Mouse (Mus musculus): Measurements from ENCODE around the gene Mef2b.
A peak's percentile ranks its signal among the peaks of the same experiment; 100 is the strongest.
"Not testable (repeated sequence)": the region's sequence is repeated elsewhere in the genome, so short reads cannot be mapped to it uniquely, and the experiment has no call there.

Mef2b gene

DNA sequence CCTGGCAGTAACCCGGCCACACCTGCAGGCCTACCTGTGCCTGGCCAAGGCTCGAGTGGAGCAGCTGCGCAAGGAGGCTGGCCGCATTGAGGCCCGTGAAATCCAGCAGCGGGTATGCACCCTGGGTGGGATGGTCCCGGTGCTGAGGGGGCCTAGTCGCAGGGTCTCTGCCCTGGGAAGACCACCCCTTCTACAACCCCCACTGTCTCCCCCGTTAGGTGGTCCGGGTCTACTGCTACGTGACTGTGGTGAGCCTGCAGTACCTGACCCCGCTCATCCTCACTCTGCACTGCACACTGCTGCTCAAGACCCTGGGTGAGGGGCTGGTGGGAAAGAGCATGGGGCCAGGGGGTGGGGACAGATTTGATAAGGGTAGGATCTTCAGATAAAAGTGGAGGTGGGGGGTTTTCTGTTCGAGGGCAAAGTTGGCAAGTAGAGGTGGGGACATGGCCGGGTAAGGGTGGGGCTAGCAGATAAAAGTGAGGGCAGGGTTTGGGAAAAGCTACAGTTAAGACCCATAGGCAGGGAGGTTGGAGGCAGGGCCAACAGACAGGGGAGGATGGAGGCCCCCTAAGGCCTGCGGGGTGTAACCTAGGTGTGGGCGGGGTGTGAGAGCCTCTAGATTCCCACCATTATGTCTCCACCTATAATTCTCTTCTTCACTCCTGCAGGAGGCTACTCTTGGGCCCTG is 41.8 kb downstream of the Mef2b start:
- peak in 1 of 2 experiments; percentile 15 for DNase-seq

DNA sequence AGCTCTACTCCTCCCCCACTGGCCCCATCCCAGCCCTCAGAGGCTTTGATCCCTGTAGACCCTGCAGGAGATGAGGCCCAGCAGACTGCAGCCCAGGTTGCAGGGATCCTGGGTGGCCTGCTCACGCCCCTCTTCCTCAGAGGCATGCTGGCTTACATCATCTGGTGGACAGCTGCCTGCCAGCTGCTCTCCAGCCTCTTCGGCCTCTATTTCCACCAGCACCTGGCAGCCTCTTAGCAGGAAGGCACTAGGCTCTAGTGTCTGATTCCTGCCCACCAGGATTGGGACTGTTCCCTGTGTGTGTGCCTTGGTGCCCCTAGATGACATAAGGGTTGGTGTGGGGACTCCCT is 42.4 kb downstream of the Mef2b start:
- peak in 1 of 2 experiments; percentile 15 for DNase-seq

DNA sequence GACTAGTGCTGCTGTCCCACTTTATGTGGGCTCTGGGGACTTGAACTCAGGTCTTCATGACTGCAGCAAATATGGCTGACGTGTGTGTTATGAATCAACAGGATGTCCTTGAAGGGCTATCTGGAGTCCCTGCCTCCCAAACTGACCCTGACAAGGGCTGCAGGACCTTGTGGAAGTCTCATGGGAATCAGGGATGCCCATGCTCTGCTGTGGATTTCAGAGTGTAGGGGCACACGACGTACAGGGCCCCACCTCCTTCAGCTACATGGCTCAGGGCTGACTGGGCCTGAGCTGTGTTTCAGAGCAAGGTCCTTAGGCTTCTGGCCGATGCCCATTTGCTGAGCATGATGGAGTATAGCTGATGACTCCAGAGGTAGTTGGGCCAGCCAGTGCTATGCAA is 43.7 kb downstream of the Mef2b start:
- DNase-seq = no peak

DNA sequence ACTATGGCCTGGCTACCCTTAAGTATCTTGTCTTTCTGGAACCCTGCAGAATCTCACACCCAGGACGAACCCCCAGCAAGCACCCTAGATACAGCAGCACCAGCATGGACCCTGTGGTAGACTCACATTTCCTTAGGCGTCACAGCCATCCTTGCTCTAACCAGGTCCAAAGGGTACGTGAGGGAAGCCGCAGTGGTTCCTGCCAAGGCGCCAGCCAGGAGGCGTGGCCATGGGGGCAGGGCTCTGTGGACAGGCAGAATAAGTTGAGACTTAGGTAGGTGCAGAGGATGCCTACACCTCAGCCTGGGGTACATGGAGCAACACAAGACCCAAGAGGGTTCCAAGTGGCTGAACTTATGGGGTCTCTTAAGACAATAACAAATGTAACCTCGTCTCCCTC is 49.2 kb downstream of the Mef2b start:
- DNase-seq = peak; percentile 93 to 94

DNA sequence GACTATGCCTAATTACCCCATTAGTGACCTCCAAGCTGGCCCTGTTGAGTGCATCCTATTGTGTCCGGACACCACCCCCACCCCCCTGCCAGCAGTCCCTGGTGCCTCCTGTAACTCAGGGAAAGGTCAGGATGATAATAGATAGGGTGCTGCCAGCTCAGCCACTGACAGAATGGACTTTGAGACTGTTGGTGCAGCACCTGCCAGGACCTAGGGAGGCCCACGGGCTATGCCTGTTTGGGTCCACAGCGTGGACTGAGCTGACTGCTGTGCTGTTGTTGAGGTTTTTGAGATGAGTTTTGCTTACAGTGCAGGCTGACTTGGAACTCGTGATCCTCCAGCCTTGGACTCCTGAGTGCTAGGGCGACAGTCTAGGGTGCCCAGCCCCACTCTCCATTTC is 53.7 kb downstream of the Mef2b start:
- peak; percentile 76 to 89 for DNase-seq

DNA sequence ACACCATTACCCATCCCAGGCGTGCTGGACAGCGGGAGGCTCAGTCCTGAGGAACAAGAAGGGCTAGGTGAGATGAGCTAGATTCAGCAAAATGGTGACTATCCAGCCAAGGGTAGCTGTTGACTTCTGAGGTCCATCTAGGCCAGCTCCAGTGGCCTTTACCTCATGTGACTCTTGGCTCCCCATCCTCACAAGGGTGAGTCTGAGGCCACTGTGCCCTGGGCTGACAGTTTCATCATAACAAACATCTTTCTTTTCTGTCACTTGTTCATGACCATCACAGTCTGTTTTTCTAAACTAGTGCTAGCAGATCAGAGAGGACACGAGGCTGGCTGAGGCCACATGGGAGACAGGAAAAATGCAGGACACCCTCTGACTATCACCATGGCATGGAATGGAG is 54.7 kb downstream of the Mef2b start:
- peak in 1 of 2 experiments; percentile 42 for DNase-seq

DNA sequence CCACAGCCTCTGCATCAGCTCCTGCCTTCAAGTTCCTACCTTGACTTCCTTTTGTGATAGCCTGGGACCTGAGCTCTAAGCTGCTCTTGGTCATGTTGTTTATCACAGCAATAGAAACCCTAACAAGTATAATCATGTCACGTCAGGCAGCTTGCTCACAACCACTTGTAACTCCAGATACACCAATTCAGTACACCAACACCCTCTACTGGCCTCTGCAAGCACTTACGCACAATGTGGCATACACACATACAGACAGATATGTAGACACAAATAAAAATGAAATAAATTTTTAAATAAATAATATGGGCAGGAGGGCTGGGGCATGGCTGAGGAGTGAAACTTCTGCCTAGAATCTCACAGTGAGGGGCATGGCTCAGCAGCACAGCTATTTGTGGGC is 56.3 kb downstream of the Mef2b start:
- no peak for DNase-seq

DNA sequence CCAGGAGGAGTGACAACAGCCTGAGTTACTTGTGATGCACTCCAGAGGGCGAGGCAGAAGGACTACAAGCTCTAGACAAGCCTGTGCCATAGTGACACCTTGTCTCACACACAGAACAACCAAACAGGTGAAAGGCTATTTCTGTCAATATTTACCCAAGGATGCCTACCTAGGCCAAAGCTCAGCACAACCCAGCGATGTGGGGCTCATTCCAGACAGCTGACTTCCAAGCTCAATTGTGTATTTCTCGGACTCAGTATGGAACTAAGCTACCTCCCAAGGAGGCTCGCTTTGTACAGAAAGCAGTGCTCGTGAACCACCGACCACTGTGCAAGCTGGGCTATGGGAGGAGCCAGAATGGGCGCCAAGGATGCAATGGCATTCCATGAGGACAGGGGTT is 58.1 kb downstream of the Mef2b start:
- DNase-seq = peak; percentile 54 to 79

DNA sequence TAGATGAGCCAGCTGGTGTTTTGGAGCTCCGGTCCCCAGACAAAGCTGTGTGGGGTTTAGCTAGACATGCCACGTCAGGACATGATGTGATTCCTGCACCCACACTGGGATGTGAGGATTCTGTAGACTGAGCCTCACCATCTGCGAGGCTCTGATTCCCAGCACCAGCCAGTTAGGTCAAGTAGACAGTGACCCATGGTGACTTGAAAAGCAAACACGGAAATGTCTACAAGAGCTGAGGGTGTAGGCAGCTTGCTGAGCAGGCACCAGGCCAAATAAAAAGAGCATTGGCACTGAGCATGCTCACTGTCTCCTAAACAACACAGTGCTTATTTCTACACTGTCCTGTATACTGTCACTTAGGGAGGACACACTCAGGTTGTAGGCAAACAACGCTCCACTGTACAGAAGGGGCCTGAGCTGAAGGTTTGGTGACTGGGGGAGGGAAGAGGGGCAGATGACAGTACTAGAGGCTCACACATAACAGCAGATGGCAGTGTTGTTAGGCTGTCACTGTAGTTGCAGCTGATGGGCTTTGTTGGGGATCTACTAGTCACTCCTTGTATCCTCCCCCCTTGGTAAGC is 60.7 kb downstream of the Mef2b start:
- peak; percentile 61 to 65 for DNase-seq

DNA sequence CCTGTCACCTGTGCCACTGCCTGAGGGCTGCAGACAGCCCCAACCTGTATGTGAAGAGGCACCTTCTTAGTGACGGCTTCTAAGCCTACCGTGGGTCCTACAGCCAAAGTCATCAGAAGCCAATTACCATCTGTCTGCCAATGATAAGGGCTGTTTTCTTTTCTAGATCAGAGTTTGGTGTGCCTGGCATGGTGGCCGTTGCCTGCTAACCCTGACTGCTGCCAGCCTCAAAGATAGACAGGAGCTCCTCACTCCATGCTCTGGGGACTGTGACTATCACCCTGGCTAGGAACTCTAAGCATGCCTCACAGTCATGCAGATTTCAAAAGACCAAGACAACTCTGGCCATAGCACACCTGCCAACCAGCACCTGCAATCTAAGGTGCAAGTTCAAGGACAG is 61.9 kb downstream of the Mef2b start:
- DNase-seq = no peak

DNA sequence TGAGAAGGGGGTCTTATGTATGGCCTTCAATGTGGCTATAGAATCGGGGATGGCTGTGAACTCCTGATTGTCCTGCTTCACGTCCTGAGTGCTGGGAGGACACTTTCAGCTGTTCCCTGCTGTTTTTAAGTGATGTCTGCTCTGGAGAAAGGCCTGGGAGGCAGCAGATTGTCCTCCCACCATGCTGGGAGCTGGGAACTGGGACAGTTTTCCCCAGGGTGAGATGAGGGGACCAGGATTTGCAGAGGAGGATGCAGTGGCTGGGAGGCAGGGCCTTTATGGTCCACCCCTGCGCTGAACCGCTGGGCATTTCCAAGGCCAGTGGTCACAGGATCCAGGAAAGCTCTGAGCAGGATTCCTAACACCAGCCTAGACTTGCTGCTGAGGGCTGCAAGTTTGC is 63.6 kb downstream of the Mef2b start:
- DNase-seq = no peak

DNA sequence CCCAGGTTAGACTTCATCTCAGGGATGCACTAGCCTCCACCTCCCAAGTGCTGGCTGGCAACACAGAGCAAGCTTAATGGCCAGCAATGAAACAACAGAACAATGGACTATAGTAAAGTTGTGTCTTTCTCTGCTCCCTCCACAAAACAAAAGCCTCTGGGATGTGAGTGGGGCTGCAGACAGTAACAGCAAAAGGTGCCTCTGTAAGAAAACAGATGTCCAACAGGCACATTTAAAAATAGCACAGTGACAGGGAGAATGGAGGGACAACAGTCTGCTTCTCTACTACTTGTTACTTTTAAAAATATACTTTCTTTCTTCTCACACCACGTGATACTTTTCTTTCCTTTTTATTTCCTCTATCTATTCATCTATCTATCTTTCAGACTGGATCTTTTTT is 65.2 kb downstream of the Mef2b start:
- no peak for DNase-seq

DNA sequence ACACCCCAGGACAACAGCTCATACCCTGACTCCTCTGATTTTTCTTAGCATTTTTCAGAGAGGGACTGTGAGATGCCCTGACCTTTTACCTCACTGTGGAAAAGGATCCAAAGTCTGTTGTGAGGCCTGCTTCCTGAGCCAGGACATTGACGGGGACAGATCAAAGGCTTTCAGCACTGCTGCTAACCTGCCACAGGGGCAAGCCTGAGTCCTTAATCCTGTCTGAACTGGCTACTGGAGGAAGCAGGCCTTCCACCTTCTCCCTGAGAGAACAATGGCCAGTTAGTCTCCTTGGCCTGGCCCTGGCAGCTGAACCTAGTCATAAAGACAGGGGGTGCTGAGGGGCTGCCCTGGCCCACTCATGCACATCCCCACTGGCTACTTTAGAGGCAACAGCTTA is 68.6 kb downstream of the Mef2b start:
- DNase-seq = peak; percentile 64 to 81

DNA sequence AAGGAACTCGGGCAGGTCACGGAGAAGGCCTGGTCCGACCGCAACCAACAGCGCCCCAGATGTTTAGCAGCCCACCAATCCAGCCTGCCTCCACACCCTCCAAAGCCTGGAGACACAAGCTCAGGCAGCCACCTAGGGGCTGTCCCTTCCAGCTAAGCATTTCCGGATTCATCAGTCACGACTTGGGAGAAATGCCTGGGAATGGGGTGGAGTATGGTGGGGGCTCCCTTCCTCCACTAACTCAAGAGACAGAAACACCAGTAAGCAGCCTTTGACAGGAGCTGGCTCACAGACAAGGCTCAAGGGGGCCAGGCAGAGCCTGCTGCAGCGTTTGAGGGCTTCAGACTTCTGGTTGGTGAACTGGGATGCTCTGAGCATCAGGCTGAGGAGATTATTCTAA is 71.0 kb downstream of the Mef2b start:
- DNase-seq = peak in 1 of 2 experiments; percentile 48

DNA sequence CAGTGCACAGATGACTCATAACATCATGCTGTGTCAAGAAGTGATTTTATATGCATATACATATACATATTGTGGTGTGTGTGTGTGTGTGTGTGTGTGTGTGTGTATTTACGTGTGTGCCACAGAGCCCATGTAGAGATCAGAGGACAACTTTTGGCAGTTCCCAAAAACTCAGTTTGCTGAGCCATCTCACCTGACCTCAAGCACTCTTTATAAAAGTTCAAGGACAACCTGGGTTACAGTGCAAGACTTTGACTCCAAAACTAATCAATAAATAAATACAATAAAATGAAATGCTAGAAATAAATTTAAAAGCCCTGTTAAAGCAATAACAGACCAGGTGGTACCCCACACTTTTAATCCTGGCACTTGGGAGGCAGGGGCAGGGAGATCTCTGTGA is 71.8 kb downstream of the Mef2b start:
- DNase-seq = peak in 1 of 2 experiments; percentile 4

DNA sequence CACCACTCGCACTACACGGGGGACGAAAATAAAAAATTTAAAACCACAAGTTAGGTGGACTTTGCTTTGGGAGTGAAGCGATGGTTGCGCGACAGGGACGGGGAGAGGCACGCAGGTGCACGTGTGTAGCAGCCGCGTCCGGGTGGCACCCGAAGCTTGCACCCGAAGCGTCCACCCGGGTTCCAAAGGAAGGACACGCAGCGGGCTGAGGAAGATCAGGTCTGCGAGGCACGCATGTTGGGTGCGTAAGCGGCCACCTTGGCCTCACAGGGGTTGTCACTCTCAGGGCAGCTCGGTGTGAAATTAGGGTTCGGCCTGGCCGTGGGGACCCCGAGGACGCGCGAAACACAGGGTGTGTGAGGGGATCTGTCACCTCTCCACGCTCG is 72.2 kb downstream of the Mef2b start:
- peak in 1 of 2 experiments; percentile 62 for DNase-seq

DNA sequence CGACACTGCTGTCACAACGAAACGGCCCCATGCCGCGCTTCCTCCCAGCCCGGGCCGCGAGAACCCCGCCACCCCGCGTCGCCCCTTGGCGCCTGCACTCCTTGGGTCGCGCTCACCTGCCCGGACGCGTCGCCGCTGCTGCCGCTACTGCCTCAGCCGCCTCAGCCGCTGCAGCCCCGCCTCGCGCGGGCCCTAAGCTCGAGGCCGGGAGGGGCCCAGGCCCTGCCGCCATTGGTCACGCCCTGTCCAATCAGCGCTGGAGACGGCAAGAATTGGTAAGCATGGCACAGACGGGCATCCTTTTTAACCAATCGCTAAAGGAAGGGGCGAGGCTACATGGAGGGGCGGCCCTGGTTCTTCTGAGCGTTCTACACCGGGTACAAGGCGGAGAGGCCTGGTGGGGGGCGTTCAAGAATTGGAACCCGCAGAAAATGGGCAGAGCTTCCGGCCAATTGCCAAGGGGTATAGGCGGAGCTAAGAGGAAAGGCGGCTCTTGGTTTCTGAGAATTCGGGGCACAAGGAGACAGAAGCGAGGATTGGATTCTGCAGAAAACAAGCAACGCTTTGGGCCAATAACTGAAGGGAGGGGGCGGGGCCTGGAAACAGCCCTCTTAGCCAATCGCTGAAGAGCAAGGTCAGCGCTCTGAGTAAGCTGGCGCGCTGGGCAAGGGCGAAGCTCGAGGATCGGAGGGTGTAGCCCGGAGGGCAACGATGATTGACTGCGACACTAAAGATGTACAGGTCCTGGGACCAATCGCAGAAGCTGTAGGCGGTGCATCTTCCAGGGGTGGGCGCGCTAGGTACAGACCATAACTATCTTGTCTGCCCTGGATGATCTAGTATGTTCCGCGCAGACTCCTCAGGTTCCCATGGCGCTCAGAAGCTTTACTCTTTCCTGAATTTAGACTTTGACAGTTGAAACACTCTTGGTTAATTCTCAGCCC is 72.9 kb downstream of the Mef2b start, which contains the start of gene Slc25a42:
Gene Slc25a42 (minus strand): TSS at position 194 of the 944 bp plus-strand sequence.
- DNase-seq = peak; percentile 98 to 100

DNA sequence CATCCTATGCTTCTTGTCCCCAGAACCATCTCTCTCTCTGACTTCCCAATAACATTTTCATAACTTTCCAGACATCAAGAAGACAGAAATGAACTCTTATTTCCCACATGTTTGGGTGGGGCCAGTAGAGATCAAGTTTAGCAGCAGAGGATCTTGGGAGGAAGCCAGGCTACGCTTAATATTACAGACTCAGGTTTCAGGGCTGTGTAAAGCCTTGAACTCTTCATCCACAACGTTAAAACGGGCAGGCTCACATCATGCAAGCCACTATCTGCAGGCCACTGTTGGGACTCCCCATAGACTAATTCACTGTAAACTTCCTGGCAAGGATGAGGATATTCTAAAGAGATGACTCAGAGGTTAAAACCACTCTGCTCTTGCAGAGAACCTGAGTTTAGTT is 74.9 kb downstream of the Mef2b start:
- DNase-seq = no peak

DNA sequence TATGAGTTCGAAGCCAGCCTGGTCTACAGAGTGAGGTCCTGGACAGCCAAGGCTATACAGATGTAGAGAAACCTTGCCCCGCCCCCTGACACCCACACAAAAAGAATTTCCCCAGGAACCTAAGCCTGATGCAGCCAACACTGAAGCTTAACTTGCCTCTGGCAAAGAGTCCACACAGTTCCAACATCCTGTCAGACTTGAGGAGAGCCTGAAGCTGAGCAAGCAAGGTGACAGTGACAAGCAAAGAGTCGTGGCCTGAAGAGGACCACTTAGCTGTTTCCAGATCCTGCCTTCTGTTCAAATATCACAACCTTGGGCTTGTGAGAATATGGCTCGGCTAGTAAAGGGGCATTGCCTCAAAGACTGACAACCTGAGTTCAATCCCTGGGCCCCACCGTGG is 75.6 kb downstream of the Mef2b start:
- no peak for DNase-seq

DNA sequence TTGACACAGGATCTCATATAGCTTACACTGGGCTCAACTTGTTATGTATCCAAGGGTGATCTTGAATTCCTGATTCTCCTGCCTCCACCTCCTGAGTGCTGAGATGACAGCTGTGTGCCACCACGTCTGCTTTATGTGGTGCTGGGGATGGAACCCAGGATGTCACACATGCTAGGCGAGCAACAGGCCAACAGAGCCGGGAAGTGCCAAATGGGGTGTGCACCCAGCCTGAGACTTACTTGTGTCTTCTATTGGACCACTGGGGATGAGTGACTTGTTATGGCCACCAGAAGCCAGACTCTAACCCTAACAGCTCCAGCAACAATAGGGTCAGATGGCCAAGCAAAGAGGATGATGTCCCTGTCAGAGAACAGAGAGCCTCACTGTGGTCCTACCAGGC is 76.7 kb downstream of the Mef2b start:
- not testable (repeated sequence) for DNase-seq

DNA sequence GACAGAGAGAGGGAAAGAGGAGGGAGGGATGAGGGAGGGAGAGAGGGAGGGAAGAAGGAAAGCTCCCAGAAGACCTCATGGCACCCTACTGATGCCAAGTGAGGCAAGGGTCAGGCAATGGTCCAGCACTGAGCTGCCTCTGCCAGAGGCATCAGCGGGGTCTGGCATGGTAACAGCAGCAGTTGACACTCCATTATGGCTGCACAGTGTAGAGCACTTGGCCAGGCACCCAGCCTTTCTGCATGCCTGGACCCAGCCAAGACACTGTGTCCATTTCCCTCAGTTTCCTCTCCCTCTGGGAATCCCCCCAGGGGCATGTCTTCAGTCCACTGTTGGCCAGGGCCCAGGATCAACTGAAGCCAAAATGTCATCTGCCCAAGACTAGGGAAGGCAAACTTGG is 77.1 kb downstream of the Mef2b start:
- peak; percentile 91 to 95 for DNase-seq

Measured in kidney, postnatal 36 days (tissue).